Mouse (Mus musculus) heart, embryonic 11.5 days (tissue): ENCODE measurements at regions not wholly inside any gene's neighbourhood (a gene's known extent, or its start where the extent isn't known, plus 50 kb on each side); places are given as distances from the start of the nearest gene placed in this dataset.

ENCODE experiments used
- ATAC-seq: fragments of 200-750 bp; cut with Nextera tagmentation; replicated peaks from 2 replicates; pipeline ENCODE4 v1.8.0; 2017; ENCODE audit warnings: moderate library complexity; ENCODE audit not compliant: insufficient number of reproducible peaks, low FRiP score, low TSS enrichment
- H3K27ac ChIP-seq: fragments of 300-500 bp; sonication (generic); 2 replicates; pipeline ENCODE4 v1.5.1; 2014; ENCODE audit warnings: mild to moderate bottlenecking, low read depth, low read length
- H3K27me3 ChIP-seq: fragments of 300-500 bp; sonication (generic); 2 replicates; pipeline ENCODE4 v1.6.1; 2014; ENCODE audit warnings: mild to moderate bottlenecking, low read length, mixed read lengths; ENCODE audit not compliant: control insufficient read depth, insufficient read depth
- H3K36me3 ChIP-seq: fragments of 300-500 bp; sonication (generic); 2 replicates; pipeline ENCODE4 v1.6.1; 2014; ENCODE audit warnings: mild to moderate bottlenecking, low read length, moderate library complexity, mixed read lengths; ENCODE audit not compliant: control insufficient read depth, insufficient read depth
- H3K4me1 ChIP-seq: fragments of 300-500 bp; sonication (generic); 2 replicates; pipeline ENCODE4 v1.6.1; 2014; ENCODE audit warnings: low read length; ENCODE audit not compliant: control insufficient read depth, insufficient read depth
- H3K4me2 ChIP-seq: fragments of 300-500 bp; sonication (generic); 2 replicates; pipeline ENCODE4 v1.6.1; 2014; ENCODE audit warnings: mild to moderate bottlenecking, moderate library complexity
- H3K4me3 ChIP-seq: fragments of 300-500 bp; sonication (generic); 2 replicates; pipeline ENCODE4 v1.5.1; 2014; ENCODE audit warnings: low read depth, low read length
- H3K9ac ChIP-seq: fragments of 300-500 bp; sonication (generic); 2 replicates; pipeline ENCODE4 v1.6.1; 2014; ENCODE audit warnings: mild to moderate bottlenecking, low read depth, low read length, moderate library complexity
- H3K9me3 ChIP-seq: fragments of 300-500 bp; sonication (generic); replicated peaks from 2 replicates; pipeline ENCODE4 v1.6.1; 2016; ENCODE audit warnings: low read length; ENCODE audit not compliant: control insufficient read depth
- WGBS: fragments of 180-500 bp; shearing (Covaris S2); extraction: QIAGEN DNeasy Blood & Tissue Kit; methylation state at CpG from one replicate; pipeline ENCODE4 v1.1.7; 2014; ENCODE audit not compliant: insufficient replicate concordance; 5-methylcytosine and 5-hydroxymethylcytosine counted together

- Histone ChIP-seq H3K4me2 (no peak overlapping the region), H3K27ac (no peak overlapping the region), H3K4me1 (no peaks in the 10 kb centered on the region), H3K9me3 (no peaks in the 10 kb centered on the region), H3K36me3 (no peaks in the 10 kb centered on the region), H3K27me3 (no peaks in the 10 kb centered on the region), H3K4me3 (no peak overlapping the region), H3K9ac (no peak overlapping the region)
- 87% methylated on average over 6 of the region's 6 CpGs for WGBS
- ATAC-seq, result no peak
These were observed 217.4 kb downstream of the Otol1 start for GRCm38 (mm10) chr3:70224846-70225245.

GRCm38 (mm10) chr3:70227165-70227564, 219.8 kb downstream of the Otol1 start:
- H3K27ac ChIP-seq, result no peak overlapping the region
- H3K9ac ChIP-seq, result no peak overlapping the region
- no peak overlapping the region for H3K4me3 ChIP-seq
- ATAC-seq, result no peak
- no peak overlapping the region for H3K4me2 ChIP-seq
- no peaks in the 10 kb centered on the region for H3K9me3 ChIP-seq
- no peaks in the 10 kb centered on the region for H3K36me3 ChIP-seq
- H3K27me3 ChIP-seq, result no peaks in the 10 kb centered on the region
- no peaks in the 10 kb centered on the region for H3K4me1 ChIP-seq
- WGBS, result 67% methylated on average over 4 of the region's 4 CpGs

- H3K4me1 ChIP-seq, result no peaks in the 10 kb centered on the region
- H3K9me3 ChIP-seq, result no peaks in the 10 kb centered on the region
- H3K27ac ChIP-seq, result no peak overlapping the region
- no peaks in the 10 kb centered on the region for H3K27me3 ChIP-seq
- H3K36me3 ChIP-seq, result no peaks in the 10 kb centered on the region
- no peak for ATAC-seq
- H3K4me2 ChIP-seq, result no peak overlapping the region
- H3K4me3 ChIP-seq, result no peak overlapping the region
- H3K9ac ChIP-seq, result no peak overlapping the region
- 73% methylated on average over 3 of the region's 3 CpGs for WGBS
These were observed 241.2 kb downstream of the Otol1 start for GRCm38 (mm10) chr3:70248655-70249054.

- Histone ChIP-seq H3K4me2 (no peak overlapping the region), H3K4me3 (no peak overlapping the region), H3K9ac (no peak overlapping the region), H3K9me3 (no peaks in the 10 kb centered on the region), H3K36me3 (no peaks in the 10 kb centered on the region), H3K4me1 (no peaks in the 10 kb centered on the region), H3K27ac (no peak overlapping the region), H3K27me3 (no peaks in the 10 kb centered on the region)
- ATAC-seq, result no peak
- WGBS, result 66% methylated on average over 4 of the region's 4 CpGs
These were observed 242.5 kb downstream of the Otol1 start for GRCm38 (mm10) chr3:70249922-70250321.

- Histone ChIP-seq H3K27me3 (no peaks in the 10 kb centered on the region), H3K4me1 (no peaks in the 10 kb centered on the region), H3K36me3 (no peaks in the 10 kb centered on the region), H3K9me3 (no peaks in the 10 kb centered on the region), H3K4me3 (no peak overlapping the region), H3K9ac (no peak overlapping the region), H3K4me2 (no peak overlapping the region), H3K27ac (no peak overlapping the region)
- ATAC-seq, result no peak
- 82% methylated on average over 7 of the region's 7 CpGs for WGBS
These were observed 243.3 kb downstream of the Otol1 start for GRCm38 (mm10) chr3:70250733-70251132.

GRCm38 (mm10) chr3:70263318-70263717, 255.9 kb downstream of the Otol1 start:
- no peak overlapping the region for H3K27ac ChIP-seq
- H3K4me3 ChIP-seq, result no peak overlapping the region
- no peaks in the 10 kb centered on the region for H3K4me1 ChIP-seq
- 73% methylated on average over 3 of the region's 3 CpGs for WGBS
- H3K9me3 ChIP-seq, result no peaks in the 10 kb centered on the region
- no peak overlapping the region for H3K9ac ChIP-seq
- no peak overlapping the region for H3K4me2 ChIP-seq
- H3K36me3 ChIP-seq, result no peaks in the 10 kb centered on the region
- ATAC-seq, result no peak
- H3K27me3 ChIP-seq, result no peaks in the 10 kb centered on the region

GRCm38 (mm10) chr3:70288590-70289388, 281.4 kb downstream of the Otol1 start:
- no peak for ATAC-seq
- Histone ChIP-seq H3K36me3 (no peaks in the 10 kb centered on the region), H3K9me3 (no peaks in the 10 kb centered on the region), H3K4me3 (no peak overlapping the region), H3K27ac (no peak overlapping the region), H3K9ac (no peak overlapping the region), H3K27me3 (no peaks in the 10 kb centered on the region), H3K4me2 (no peak overlapping the region), H3K4me1 (no peaks in the 10 kb centered on the region)
- 70% methylated on average over 7 of the region's 7 CpGs for WGBS

GRCm38 (mm10) chr3:70307556-70307955, 300.1 kb downstream of the Otol1 start:
- no peaks in the 10 kb centered on the region for H3K36me3 ChIP-seq
- no peak overlapping the region for H3K4me3 ChIP-seq
- H3K4me1 ChIP-seq, result no peaks in the 10 kb centered on the region
- no peak overlapping the region for H3K9ac ChIP-seq
- H3K27ac ChIP-seq, result no peak overlapping the region
- no peaks in the 10 kb centered on the region for H3K27me3 ChIP-seq
- WGBS, result 79% methylated on average over 1 of the region's 1 CpGs
- no peak for ATAC-seq
- no peak overlapping the region for H3K4me2 ChIP-seq
- no peaks in the 10 kb centered on the region for H3K9me3 ChIP-seq

- H3K27me3 ChIP-seq, result no peaks in the 10 kb centered on the region
- no peak overlapping the region for H3K9ac ChIP-seq
- no peak overlapping the region for H3K27ac ChIP-seq
- no peaks in the 10 kb centered on the region for H3K36me3 ChIP-seq
- H3K9me3 ChIP-seq, result no peaks in the 10 kb centered on the region
- ATAC-seq, result no peak
- no peak overlapping the region for H3K4me3 ChIP-seq
- no peak overlapping the region for H3K4me2 ChIP-seq
- no peaks in the 10 kb centered on the region for H3K4me1 ChIP-seq
- 67% methylated on average over 3 of the region's 3 CpGs for WGBS
These were observed 300.6 kb downstream of the Otol1 start for GRCm38 (mm10) chr3:70308061-70308461.
